Mouse (Mus musculus) left cerebral cortex, adult 2 months (tissue): ENCODE results near the gene Rad23a. TPM values are rescaled to one million over a fixed set of nuclear protein-coding genes. Genes with fewer than 3 reads are reported as not detected.

Source experiments
- DNase-seq, 2 experiments: peaks; one replicate each; pipeline ENCODE4 v3.0.0; 2021 to 2022; ENCODE audit warnings: low spot score in 2 of 2, mixed read lengths in 1 of 2; ENCODE audit errors: extremely low spot score in 1 of 2
- H3K27ac ChIP-seq: fragments of 200-600 bp; 2 replicates; pipeline ENCODE4 v1.8.1; 2022
- H3K4me3 ChIP-seq: fragments of 200-600 bp; 2 replicates; pipeline ENCODE4 v1.8.1; 2022
- CTCF ChIP-seq: fragments of 200-600 bp; IDR thresholded peaks from 2 replicates; pipeline ENCODE4 v1.8.1; 2022; ENCODE audit warnings: antibody characterized with exemption, mild to moderate bottlenecking, moderate library complexity
- intact Hi-C: fragments of 180-260 bp; cut with DNase I; formaldehyde crosslinking; loops from one replicate; pipeline ENCODE4 v1.15.1; 2025
- long read RNA-seq, 2 experiments: library from polyadenylated mRNA; stranded (forward); transcript quantifications; one replicate each; pipeline ENCODE4 v2.0.0; 2021; ENCODE audit warnings: borderline mapping rate in 2 of 2
- total RNA-seq, 2 experiments: library from RNA; stranded (reverse); gene quantifications; 2 replicates each; pipeline ENCODE4 v1.2.3; 2021

Gene Rad23a
- 10 to 100 TPM; 77.7 to 77.8 TPM for total RNA-seq
- long read RNA-seq, experiment 1, transcript Rad23a-202 (9 exons, 1,842 nt): minor isoform, 44 of 124 reads
- long read RNA-seq, experiment 1, transcript Rad23a-201 (9 exons, 2,074 nt): major isoform, 45 of 124 reads
- long read RNA-seq, experiment 1, partial matches to known transcripts: 10 of 124 reads
- long read RNA-seq, experiment 1, other reads (novel, unspliced or antisense): 24 of 124 reads
- long read RNA-seq, experiment 2, transcript Rad23a-201 (9 exons, 2,074 nt): minor isoform, 20 of 75 reads
- long read RNA-seq, experiment 2, transcript Rad23a-202 (9 exons, 1,842 nt): major isoform, 33 of 75 reads
- long read RNA-seq, experiment 2, partial matches to known transcripts: 3 of 75 reads
- long read RNA-seq, experiment 2, other reads (novel, unspliced or antisense): 17 of 75 reads

GRCm38 (mm10) chr8:84840248-84840999 is at the start of gene Rad23a:
TSS of gene Rad23a (minus strand) at chr8:84840665.
- intact Hi-C loops: no loop called here
- TF ChIP-seq CTCF: no peak; the same call in 1 of the 2 replicates
- Histone ChIP-seq H3K27ac (peak within 1 kb of the TSS; percentile 89), H3K4me3 (peak within 1 kb of the TSS; percentile 99)
- DNase-seq: peak; percentile 91 to 92

GRCm38 (mm10) chr8:84889141-84889540 is 48.7 kb upstream of the Rad23a start:
- H3K4me3 ChIP-seq: no peak overlapping the region
- H3K27ac ChIP-seq: no peak overlapping the region
- no peak for TF ChIP-seq CTCF
- DNase-seq: no peak
- intact Hi-C loops: no loop called here

- DNase-seq: no peak
- H3K4me3 ChIP-seq: no peak overlapping the region
- no peak for TF ChIP-seq CTCF
- intact Hi-C loops: no loop called here
- H3K27ac ChIP-seq: no peak overlapping the region
Observed at GRCm38 (mm10) chr8:84888280-84888679, 47.8 kb upstream of the Rad23a start.

GRCm38 (mm10) chr8:84884728-84885127 is 44.3 kb upstream of the Rad23a start:
- intact Hi-C loops: no loop called here
- Histone ChIP-seq H3K4me3 (no peak overlapping the region), H3K27ac (no peak overlapping the region)
- no peak for TF ChIP-seq CTCF
- DNase-seq: no peak

- TF ChIP-seq CTCF: no peak
- DNase-seq: no peak
- no peak overlapping the region for H3K4me3 ChIP-seq
- intact Hi-C loops: loop anchor here (2.0 kb wide), 1 partner anchor 14 kb away; the partner anchor contains the start of gene Gcdh
- no peak overlapping the region for H3K27ac ChIP-seq
Observed at GRCm38 (mm10) chr8:84878915-84879314, 38.5 kb upstream of the Rad23a start.

GRCm38 (mm10) chr8:84877297-84878035 is 37.0 kb upstream of the Rad23a start:
- Histone ChIP-seq H3K4me3 (no peak overlapping the region), H3K27ac (no peak overlapping the region)
- no peak for DNase-seq
- no peak for TF ChIP-seq CTCF
- intact Hi-C loops: loop anchor here (2.0 kb wide), 1 partner anchor 15 kb away; the partner anchor contains the start of gene Gcdh

- DNase-seq: no peak
- intact Hi-C loops: no loop called here
- no peak overlapping the region for H3K27ac ChIP-seq
- TF ChIP-seq CTCF: no peak
- H3K4me3 ChIP-seq: no peak overlapping the region
Observed at GRCm38 (mm10) chr8:84874339-84874738, 33.9 kb upstream of the Rad23a start.

- TF ChIP-seq CTCF: no peak
- Histone ChIP-seq H3K4me3 (no peak overlapping the region), H3K27ac (no peak overlapping the region)
- intact Hi-C loops: no loop called here
- DNase-seq: no peak
Observed at GRCm38 (mm10) chr8:84873016-84873415, 32.6 kb upstream of the Rad23a start.

GRCm38 (mm10) chr8:84872309-84872965 is 32.0 kb upstream of the Rad23a start:
- intact Hi-C loops: no loop called here

GRCm38 (mm10) chr8:84871376-84872308 is 31.2 kb upstream of the Rad23a start, which contains the start of gene Syce2:
TSS of gene Syce2 (plus strand) at chr8:84872111.
- peak; percentile 53 to 57 for DNase-seq
- peak within 1 kb of the TSS; percentile 46 for H3K4me3 ChIP-seq
- TF ChIP-seq CTCF: peak; percentile 31
- H3K27ac ChIP-seq: no peak within 1 kb of the TSS
- intact Hi-C loops: no loop called here

More at GRCm38 (mm10) chr8:84872309-84872965, 32.0 kb upstream of the Rad23a start:
- no peak for DNase-seq
- no peak for TF ChIP-seq CTCF
- Histone ChIP-seq H3K27ac (no peak overlapping the region), H3K4me3 (peak overlapping the region; percentile 46)
